Mouse (Mus musculus) cortical plate, adult 2 months (tissue): Measurements from ENCODE around the gene Kdm4d.

Experiments
- CTCF ChIP-seq: fragments of 200-500 bp; IDR thresholded peaks from 2 replicates; pipeline ENCODE4 v1.5.1; 2011; ENCODE audit warnings: mild to moderate bottlenecking, control low read depth, low read length; ENCODE audit not compliant: insufficient read depth; ENCODE audit errors: extremely low read depth
- POLR2A ChIP-seq: fragments of 200-500 bp; IDR thresholded peaks from 2 replicates; pipeline ENCODE4 v1.6.1; 2011; ENCODE audit warnings: mild to moderate bottlenecking, low read length, control low read depth; ENCODE audit not compliant: insufficient read depth; ENCODE audit errors: extremely low read depth

GRCm38 (mm10) chr9:14544034-14544757 lies 43.9 kb upstream of the Kdm4d start:
- TF ChIP-seq CTCF: no peak
- TF ChIP-seq POLR2A: no peak
